Mouse (Mus musculus): ENCODE results near the gene CT030661.1. TPM values are rescaled to one million over a fixed set of nuclear protein-coding genes. Genes with fewer than 3 reads are reported as not detected.

Gene CT030661.1
- polyA plus RNA-seq (2017; shearing (Covaris generic)): 8.0 TPM

DNA sequence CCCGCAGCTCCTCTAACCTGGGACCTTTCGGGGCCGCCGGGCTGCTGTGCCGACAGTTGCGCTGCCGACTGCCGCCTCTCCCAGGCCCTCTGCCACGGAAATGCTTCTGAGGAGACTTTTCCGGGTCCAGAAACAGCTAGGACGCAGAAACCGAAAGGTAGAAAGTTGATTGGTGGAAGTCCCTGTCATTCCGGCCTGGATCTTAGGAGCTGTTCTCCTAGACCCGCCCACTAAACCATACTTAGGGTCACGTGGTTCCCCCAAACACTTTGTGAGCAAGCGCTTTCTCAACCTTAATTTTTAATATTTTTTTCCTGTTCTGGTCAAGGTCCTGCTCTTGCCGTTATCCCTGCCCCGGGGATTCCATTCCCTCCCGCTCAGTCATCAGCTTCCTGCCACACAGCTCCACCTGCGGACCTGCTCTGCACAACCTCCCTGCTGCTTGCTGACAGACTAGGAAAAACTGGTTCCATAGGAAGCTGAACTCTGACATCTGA is at the start of gene CT030661.1:
Gene CT030661.1, minus strand, starts transcription at position 108 of the 497 bp plus-strand sequence.

DNA sequence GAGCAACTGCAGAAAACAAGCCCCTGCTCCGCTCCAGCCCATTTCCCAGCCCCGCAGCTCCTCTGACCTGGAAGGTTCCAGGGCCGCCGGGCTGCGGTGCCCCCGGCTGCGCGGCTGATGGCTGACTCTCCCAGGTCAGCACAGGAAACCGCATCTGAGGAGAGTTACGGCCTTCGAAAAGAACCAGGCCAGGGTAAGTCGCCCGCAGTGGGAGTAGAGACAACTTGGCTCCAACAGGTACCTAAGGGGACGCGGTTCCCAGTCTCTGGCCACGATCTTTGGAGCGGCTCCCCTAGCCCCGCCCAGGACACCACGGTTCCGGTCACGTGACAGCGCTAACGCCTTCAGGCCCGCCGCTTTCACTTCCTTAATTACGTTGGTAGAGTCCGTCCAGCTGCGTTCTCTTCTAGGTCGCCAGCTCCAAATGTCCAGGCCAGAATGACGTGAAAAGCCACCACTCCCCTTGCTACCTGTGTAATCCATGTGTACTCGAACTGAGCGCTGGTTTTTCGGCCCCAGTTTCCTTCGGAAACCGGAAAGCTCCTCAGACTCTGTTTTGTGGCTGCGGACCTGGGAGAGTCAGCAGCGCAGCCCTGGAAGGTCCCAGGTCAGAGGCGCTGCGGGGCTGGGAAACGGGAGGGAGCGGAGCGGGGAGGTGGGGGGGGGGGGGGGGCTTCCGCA is 46.6 kb upstream of the CT030661.1 start, which contains the start of the genes Zfp944 and Zfp758:
Gene Zfp944, minus strand, starts transcription at position 300 of the 681 bp plus-strand sequence.
Gene Zfp758, plus strand, starts transcription at position 353 of the 681 bp plus-strand sequence.

Other genes with a start within 250 kb of the CT030661.1 start
- gene Zfp947, start 148.6 kb downstream of the CT030661.1 start, polyA plus RNA-seq (2017; shearing (Covaris generic)): 0.22 TPM
- 2.1 TPM for gene Zfp994, start 89.2 kb downstream of the CT030661.1 start, polyA plus RNA-seq (2017; shearing (Covaris generic))
- gene Zfp944, start 46.6 kb upstream of the CT030661.1 start, polyA plus RNA-seq (2017; shearing (Covaris generic)): 7.4 TPM
- gene Zfp758, start 46.6 kb upstream of the CT030661.1 start, polyA plus RNA-seq (2017; shearing (Covaris generic)): 11.8 TPM
- gene Zfp946, start 109.4 kb upstream of the CT030661.1 start, polyA plus RNA-seq (2017; shearing (Covaris generic)): 3.3 TPM